Mouse (Mus musculus): ENCODE measurements around the gene Ttc39b.

DNA sequence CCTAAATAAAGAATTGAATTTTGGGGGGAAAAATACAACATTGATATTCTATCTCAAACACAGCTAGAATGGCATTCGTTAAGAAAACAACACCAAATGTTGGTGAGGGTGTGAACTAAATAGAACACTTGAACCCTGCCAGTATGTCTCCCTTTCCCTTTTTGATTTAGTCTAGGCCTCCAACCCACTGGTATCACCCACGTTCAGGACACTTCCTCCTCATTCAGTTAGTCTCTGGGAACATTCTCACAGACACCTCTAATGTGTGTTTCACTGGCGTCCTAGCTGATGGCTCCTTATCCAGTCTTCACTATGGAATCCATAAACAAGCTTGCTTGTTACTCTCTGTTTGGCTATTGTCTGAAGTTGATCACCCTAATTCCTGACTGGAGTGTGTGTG lies 125.9 kb downstream of the Ttc39b start:
- TF ChIP-seq CTCF (IDR thresholded peaks at IDR 0.05; ENCODE audit: insufficient read depth, low read length): no peak
- TF ChIP-seq POLR2A (IDR thresholded peaks at IDR 0.05; ENCODE audit: borderline replicate concordance, extremely low read depth, low read depth, low read length): no peak

Data from lung, adult 2 months (tissue).